Mouse (Mus musculus): Measurements from ENCODE around the gene Cd86. TPM values are rescaled to one million over a fixed set of nuclear protein-coding genes. Genes with fewer than 3 reads are reported as not detected.

The Cd86 gene
- polyA plus RNA-seq, 1 experiment from 2014 or later, result 1.1 TPM

- ATAC-seq (ENCODE audit: low read depth), result no peak
- Histone ChIP-seq H3K27ac (ENCODE audit: low read depth, low read length) (no peak overlapping the region), H3K4me3 (ENCODE audit: low read depth, low read length) (no peak overlapping the region), H3K9ac (replicated peaks; ENCODE audit: low read depth, low read length) (no peak overlapping the region), H3K36me3 (ENCODE audit: control insufficient read depth, insufficient read depth, low read length) (no peaks in the 10 kb centered on the region), H3K9me3 (ENCODE audit: control insufficient read depth, low read length) (no peaks in the 10 kb centered on the region), H3K4me2 (ENCODE audit: low read depth, low read length) (no peak overlapping the region), H3K27me3 (ENCODE audit: control insufficient read depth, insufficient read depth, low read length) (no peaks in the 10 kb centered on the region), H3K4me1 (ENCODE audit: control insufficient read depth, insufficient read depth, low read length) (no peaks in the 10 kb centered on the region)
- WGBS, result 83% methylated on average over 6 of the region's 6 CpGs
Measured at GRCm38 (mm10) chr16:36645124-36645523, 20.8 kb downstream of the Cd86 start.

- H3K36me3 ChIP-seq (ENCODE audit: control insufficient read depth, insufficient read depth, low read length), result no peaks in the 10 kb centered on the region
- H3K27ac ChIP-seq (ENCODE audit: low read depth, low read length), result no peak overlapping the region
- H3K4me3 ChIP-seq (ENCODE audit: low read depth, low read length), result no peak overlapping the region
- H3K4me1 ChIP-seq (ENCODE audit: control insufficient read depth, insufficient read depth, low read length), result no peaks in the 10 kb centered on the region
- H3K9ac ChIP-seq (replicated peaks; ENCODE audit: low read depth, low read length), result no peak overlapping the region
- WGBS, result 86% methylated on average over 5 of the region's 5 CpGs
- no peaks in the 10 kb centered on the region for H3K27me3 ChIP-seq (ENCODE audit: control insufficient read depth, insufficient read depth, low read length)
- no peak for ATAC-seq (ENCODE audit: low read depth)
- no peaks in the 10 kb centered on the region for H3K9me3 ChIP-seq (ENCODE audit: control insufficient read depth, low read length)
- H3K4me2 ChIP-seq (ENCODE audit: low read depth, low read length), result no peak overlapping the region
Measured at GRCm38 (mm10) chr16:36642696-36643046, 23.2 kb downstream of the Cd86 start.

- Histone ChIP-seq H3K36me3 (ENCODE audit: control insufficient read depth, insufficient read depth, low read length) (no peaks in the 10 kb centered on the region), H3K27me3 (ENCODE audit: control insufficient read depth, insufficient read depth, low read length) (no peaks in the 10 kb centered on the region), H3K9ac (replicated peaks; ENCODE audit: low read depth, low read length) (no peak overlapping the region), H3K4me2 (ENCODE audit: low read depth, low read length) (no peak overlapping the region), H3K9me3 (ENCODE audit: control insufficient read depth, low read length) (no peaks in the 10 kb centered on the region), H3K4me1 (ENCODE audit: control insufficient read depth, insufficient read depth, low read length) (no peaks in the 10 kb centered on the region), H3K4me3 (ENCODE audit: low read depth, low read length) (no peak overlapping the region), H3K27ac (ENCODE audit: low read depth, low read length) (no peak overlapping the region)
- 89% methylated on average over 14 of the region's 14 CpGs for WGBS
- ATAC-seq (ENCODE audit: low read depth), result no peak
Measured at GRCm38 (mm10) chr16:36641830-36642695, 23.8 kb downstream of the Cd86 start.

GRCm38 (mm10) chr16:36640993-36641392 is 24.9 kb downstream of the Cd86 start:
- no peak overlapping the region for H3K4me2 ChIP-seq (ENCODE audit: low read depth, low read length)
- ATAC-seq (ENCODE audit: low read depth), result no peak
- WGBS, result 73% methylated on average over 5 of the region's 5 CpGs

GRCm38 (mm10) chr16:36639812-36640504 is 25.9 kb downstream of the Cd86 start:
- no peak overlapping the region for H3K4me3 ChIP-seq (ENCODE audit: low read depth, low read length)
- WGBS, result 89% methylated on average over 16 of the region's 16 CpGs
- no peaks in the 10 kb centered on the region for H3K9me3 ChIP-seq (ENCODE audit: control insufficient read depth, low read length)
- no peaks in the 10 kb centered on the region for H3K36me3 ChIP-seq (ENCODE audit: control insufficient read depth, insufficient read depth, low read length)
- H3K9ac ChIP-seq (replicated peaks; ENCODE audit: low read depth, low read length), result no peak overlapping the region
- H3K4me2 ChIP-seq (ENCODE audit: low read depth, low read length), result no peak overlapping the region
- no peak for ATAC-seq (ENCODE audit: low read depth)
- no peak overlapping the region for H3K27ac ChIP-seq (ENCODE audit: low read depth, low read length)
- no peaks in the 10 kb centered on the region for H3K27me3 ChIP-seq (ENCODE audit: control insufficient read depth, insufficient read depth, low read length)
- no peaks in the 10 kb centered on the region for H3K4me1 ChIP-seq (ENCODE audit: control insufficient read depth, insufficient read depth, low read length)

More at GRCm38 (mm10) chr16:36640993-36641392, 24.9 kb downstream of the Cd86 start:
- Histone ChIP-seq H3K9ac (replicated peaks; ENCODE audit: low read depth, low read length) (no peak overlapping the region), H3K27me3 (ENCODE audit: control insufficient read depth, insufficient read depth, low read length) (no peaks in the 10 kb centered on the region), H3K27ac (ENCODE audit: low read depth, low read length) (no peak overlapping the region), H3K36me3 (ENCODE audit: control insufficient read depth, insufficient read depth, low read length) (no peaks in the 10 kb centered on the region), H3K9me3 (ENCODE audit: control insufficient read depth, low read length) (no peaks in the 10 kb centered on the region), H3K4me1 (ENCODE audit: control insufficient read depth, insufficient read depth, low read length) (no peaks in the 10 kb centered on the region), H3K4me3 (ENCODE audit: low read depth, low read length) (no peak overlapping the region)

GRCm38 (mm10) chr16:36636800-36637199 is 29.1 kb downstream of the Cd86 start:
- H3K4me2 ChIP-seq (ENCODE audit: low read depth, low read length), result no peak overlapping the region
- H3K27me3 ChIP-seq (ENCODE audit: control insufficient read depth, insufficient read depth, low read length), result no peaks in the 10 kb centered on the region
- no peaks in the 10 kb centered on the region for H3K4me1 ChIP-seq (ENCODE audit: control insufficient read depth, insufficient read depth, low read length)
- ATAC-seq (ENCODE audit: low read depth), result no peak
- no peak overlapping the region for H3K27ac ChIP-seq (ENCODE audit: low read depth, low read length)
- H3K9me3 ChIP-seq (ENCODE audit: control insufficient read depth, low read length), result no peaks in the 10 kb centered on the region
- 78% methylated on average over 4 of the region's 4 CpGs for WGBS
- H3K4me3 ChIP-seq (ENCODE audit: low read depth, low read length), result no peak overlapping the region
- no peaks in the 10 kb centered on the region for H3K36me3 ChIP-seq (ENCODE audit: control insufficient read depth, insufficient read depth, low read length)
- no peak overlapping the region for H3K9ac ChIP-seq (replicated peaks; ENCODE audit: low read depth, low read length)

GRCm38 (mm10) chr16:36634971-36635710 is 30.7 kb downstream of the Cd86 start:
- H3K9ac ChIP-seq (replicated peaks; ENCODE audit: low read depth, low read length), result no peak overlapping the region
- no peaks in the 10 kb centered on the region for H3K4me1 ChIP-seq (ENCODE audit: control insufficient read depth, insufficient read depth, low read length)
- ATAC-seq (ENCODE audit: low read depth), result no peak
- no peaks in the 10 kb centered on the region for H3K9me3 ChIP-seq (ENCODE audit: control insufficient read depth, low read length)
- H3K4me2 ChIP-seq (ENCODE audit: low read depth, low read length), result no peak overlapping the region
- no peak overlapping the region for H3K4me3 ChIP-seq (ENCODE audit: low read depth, low read length)
- no peaks in the 10 kb centered on the region for H3K36me3 ChIP-seq (ENCODE audit: control insufficient read depth, insufficient read depth, low read length)
- WGBS, result 86% methylated on average over 23 of the region's 23 CpGs
- no peaks in the 10 kb centered on the region for H3K27me3 ChIP-seq (ENCODE audit: control insufficient read depth, insufficient read depth, low read length)
- no peak overlapping the region for H3K27ac ChIP-seq (ENCODE audit: low read depth, low read length)

- H3K4me2 ChIP-seq (ENCODE audit: low read depth, low read length), result no peak overlapping the region
- no peaks in the 10 kb centered on the region for H3K27me3 ChIP-seq (ENCODE audit: control insufficient read depth, insufficient read depth, low read length)
- WGBS, result 91% methylated on average over 2 of the region's 2 CpGs
- no peak for ATAC-seq (ENCODE audit: low read depth)
- H3K27ac ChIP-seq (ENCODE audit: low read depth, low read length), result no peak overlapping the region
- no peaks in the 10 kb centered on the region for H3K9me3 ChIP-seq (ENCODE audit: control insufficient read depth, low read length)
- H3K4me3 ChIP-seq (ENCODE audit: low read depth, low read length), result no peak overlapping the region
- no peak overlapping the region for H3K9ac ChIP-seq (replicated peaks; ENCODE audit: low read depth, low read length)
- H3K4me1 ChIP-seq (ENCODE audit: control insufficient read depth, insufficient read depth, low read length), result no peaks in the 10 kb centered on the region
- H3K36me3 ChIP-seq (ENCODE audit: control insufficient read depth, insufficient read depth, low read length), result no peaks in the 10 kb centered on the region
Measured at GRCm38 (mm10) chr16:36634421-36634820, 31.5 kb downstream of the Cd86 start.

- no peak overlapping the region for H3K4me2 ChIP-seq (ENCODE audit: low read depth, low read length)
Measured at GRCm38 (mm10) chr16:36632229-36632628, 33.7 kb downstream of the Cd86 start.

More at GRCm38 (mm10) chr16:36632229-36632628, 33.7 kb downstream of the Cd86 start:
- Histone ChIP-seq H3K9ac (replicated peaks; ENCODE audit: low read depth, low read length) (no peak overlapping the region), H3K27ac (ENCODE audit: low read depth, low read length) (no peak overlapping the region), H3K4me3 (ENCODE audit: low read depth, low read length) (no peak overlapping the region), H3K4me1 (ENCODE audit: control insufficient read depth, insufficient read depth, low read length) (no peaks in the 10 kb centered on the region), H3K27me3 (ENCODE audit: control insufficient read depth, insufficient read depth, low read length) (no peaks in the 10 kb centered on the region), H3K9me3 (ENCODE audit: control insufficient read depth, low read length) (no peaks in the 10 kb centered on the region), H3K36me3 (ENCODE audit: control insufficient read depth, insufficient read depth, low read length) (no peaks in the 10 kb centered on the region)
- ATAC-seq (ENCODE audit: low read depth), result no peak
- WGBS, result 95% methylated on average over 8 of the region's 8 CpGs
